Mouse (Mus musculus) brain, embryonic 14.5 days (tissue): ENCODE measurements at regions not wholly inside any gene's neighbourhood (a gene's known extent, or its start where the extent isn't known, plus 50 kb on each side); places are given as distances from the start of the nearest gene placed in this dataset.

ENCODE experiments used
- CTCF ChIP-seq: fragments of 200-500 bp; IDR thresholded peaks from 2 replicates; pipeline ENCODE4 v1.5.1; 2012; ENCODE audit warnings: inconsistent platforms, mild to moderate bottlenecking, moderate library complexity, borderline replicate concordance; ENCODE audit not compliant: insufficient read depth, insufficient read length; ENCODE audit errors: extremely low read depth
- POLR2A ChIP-seq: fragments of 200-500 bp; IDR thresholded peaks from 2 replicates; pipeline ENCODE4 v1.6.1; 2012; ENCODE audit warnings: mild to moderate bottlenecking, inconsistent platforms, borderline replicate concordance; ENCODE audit not compliant: poor library complexity, insufficient read depth, insufficient read length, severe bottlenecking; ENCODE audit errors: extremely low read depth

DNA sequence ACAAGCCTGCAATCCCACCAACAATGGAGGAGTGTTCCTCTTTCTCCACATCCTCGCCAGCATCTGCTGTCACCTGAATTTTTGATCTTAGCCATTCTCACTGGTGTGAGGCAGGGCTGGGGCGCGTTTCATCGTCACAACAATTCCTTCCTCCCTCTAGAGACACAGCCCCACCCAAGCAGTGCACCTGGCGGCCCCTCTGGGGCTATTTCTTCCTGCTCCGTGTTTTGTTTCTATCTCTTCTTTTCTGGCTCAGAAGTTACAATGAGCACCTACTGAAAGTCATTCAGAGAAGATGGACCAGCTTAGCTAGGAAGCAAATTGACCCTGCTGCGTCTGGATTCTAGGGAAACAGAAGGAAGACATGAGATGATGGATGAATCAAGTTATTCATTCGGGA is 172.5 kb downstream of the Cand1 start:
- TF ChIP-seq CTCF, result no peak
- no peak for TF ChIP-seq POLR2A
